Mouse (Mus musculus): ENCODE measurements around the gene Axl.

DNA sequence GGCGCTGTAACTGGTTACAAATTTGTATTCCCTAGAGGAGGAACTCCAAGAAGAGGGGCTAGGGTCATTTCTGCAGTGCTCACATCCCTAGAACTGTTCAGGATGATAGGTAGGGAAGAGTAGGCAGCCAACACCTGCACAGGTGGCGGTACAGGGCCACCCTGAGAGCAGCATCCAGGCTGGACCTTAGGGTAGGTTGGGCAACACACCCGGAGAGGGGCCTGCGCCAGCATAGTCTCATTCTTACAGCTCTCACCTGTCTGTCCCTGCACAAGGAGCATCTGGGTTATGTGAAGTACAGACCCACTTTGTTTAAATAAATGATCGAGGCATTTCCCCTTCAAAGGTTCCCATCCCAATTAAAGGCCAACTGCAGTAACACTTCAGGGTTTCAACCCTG lies 67.7 kb downstream of the Axl start:
- no peak for TF ChIP-seq CTCF (IDR thresholded peaks at IDR 0.05; ENCODE audit: insufficient read depth, low read depth, low read length)
- TF ChIP-seq POLR2A (IDR thresholded peaks at IDR 0.05; ENCODE audit: insufficient read depth, low read depth, low read length), result no peak

All from olfactory bulb, adult 2 months (tissue).